Mouse (Mus musculus) layer of hippocampus, adult 18-20 months (tissue): ENCODE measurements around the gene D930007J09Rik. TPM values are rescaled to one million over a fixed set of nuclear protein-coding genes. Genes with fewer than 3 reads are reported as not detected.

Experiments
- DNase-seq, 2 experiments: peaks; one replicate each; pipeline ENCODE4 v3.0.0; 2022; ENCODE audit warnings: low spot score in 2 of 2
- long read RNA-seq: library from polyadenylated mRNA; stranded (forward); transcript quantifications from one replicate; pipeline ENCODE4 v2.0.0, GENCODE M21; 2021
- total RNA-seq, 2 experiments: library from RNA; stranded (reverse); gene quantifications; 2 replicates each; pipeline ENCODE4 v1.2.3; 2021

D930007J09Rik gene
- total RNA-seq = 1 to 10 TPM in 1 of 2 experiments, not detected in 1; 1.7 TPM
- long read RNA-seq, partial matches to known transcripts = 0 of 2 reads
- long read RNA-seq, other reads (novel, unspliced or antisense) = 0 of 2 reads

GRCm38 (mm10) chr13:32802259-32803081 is at the start of gene D930007J09Rik:
D930007J09Rik (minus strand) TSS chr13:32802849.
- peak; percentile 38 to 53 for DNase-seq

- DNase-seq = peak in 1 of 2 experiments; percentile 62
These were observed 49.3 kb upstream of the D930007J09Rik start for GRCm38 (mm10) chr13:32851967-32852366.

- no peak for DNase-seq
These were observed 48.2 kb upstream of the D930007J09Rik start, which contains the start of gene Serpinb1a for GRCm38 (mm10) chr13:32850668-32851404. Serpinb1a (minus strand) TSS chr13:32851185.

GRCm38 (mm10) chr13:32850156-32850555 is 47.5 kb upstream of the D930007J09Rik start:
- DNase-seq = no peak

- DNase-seq = no peak
These were observed 47.0 kb upstream of the D930007J09Rik start for GRCm38 (mm10) chr13:32849531-32850123.

- DNase-seq = no peak
These were observed 46.4 kb upstream of the D930007J09Rik start for GRCm38 (mm10) chr13:32849092-32849491.

GRCm38 (mm10) chr13:32846221-32846620 is 43.6 kb upstream of the D930007J09Rik start:
- DNase-seq = no peak

- DNase-seq = no peak
These were observed 38.7 kb upstream of the D930007J09Rik start for GRCm38 (mm10) chr13:32841349-32841748.

- DNase-seq = no peak
These were observed 36.7 kb upstream of the D930007J09Rik start for GRCm38 (mm10) chr13:32839314-32839713.

GRCm38 (mm10) chr13:32834513-32834912 is 31.9 kb upstream of the D930007J09Rik start:
- DNase-seq = no peak

- DNase-seq = peak in 1 of 2 experiments; percentile 28
These were observed 30.6 kb upstream of the D930007J09Rik start for GRCm38 (mm10) chr13:32833237-32833636.

- no peak for DNase-seq
These were observed 30.1 kb upstream of the D930007J09Rik start for GRCm38 (mm10) chr13:32832776-32833175.

- DNase-seq = peak in 1 of 2 experiments; percentile 25
These were observed 29.0 kb upstream of the D930007J09Rik start for GRCm38 (mm10) chr13:32831505-32832273.

GRCm38 (mm10) chr13:32828886-32829285 is 26.2 kb upstream of the D930007J09Rik start:
- DNase-seq = no peak

GRCm38 (mm10) chr13:32827951-32828350 is 25.3 kb upstream of the D930007J09Rik start:
- DNase-seq = peak in 1 of 2 experiments; percentile 68

- DNase-seq = no peak
These were observed 24.6 kb upstream of the D930007J09Rik start for GRCm38 (mm10) chr13:32827111-32827822.

GRCm38 (mm10) chr13:32825546-32825945 is 22.9 kb upstream of the D930007J09Rik start:
- DNase-seq = no peak

- DNase-seq = no peak
These were observed 22.0 kb upstream of the D930007J09Rik start for GRCm38 (mm10) chr13:32824377-32825330.

- DNase-seq = no peak
These were observed 20.5 kb upstream of the D930007J09Rik start for GRCm38 (mm10) chr13:32823126-32823525.
